Mouse (Mus musculus) spleen, postnatal 36 days (tissue): ENCODE data around the gene Rnase11.

Source experiments
- DNase-seq, 2 experiments: peaks; one replicate each; pipeline ENCODE4 v3.0.0; 2022; ENCODE audit warnings: low spot score in 2 of 2, mixed read lengths in 1 of 2

Gene Rnase11

DNA sequence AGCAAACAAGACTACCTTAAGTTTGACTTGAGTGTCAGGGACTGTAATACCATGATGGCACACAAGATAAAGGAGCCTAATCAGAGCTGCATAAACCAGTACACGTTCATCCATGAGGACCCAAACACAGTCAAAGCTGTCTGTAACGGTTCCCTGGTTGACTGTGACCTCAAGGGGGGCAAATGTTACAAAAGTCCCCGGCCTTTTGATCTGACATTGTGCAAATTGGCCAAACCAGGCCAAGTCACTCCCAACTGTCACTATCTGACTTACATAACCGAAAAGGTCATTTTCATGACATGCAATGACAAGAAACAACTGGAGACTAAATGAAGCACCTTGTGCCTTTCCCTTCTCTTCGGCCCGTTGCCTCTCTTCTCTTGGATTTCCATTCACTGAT is 40.4 kb downstream of the Rnase11 start:
- no peak for DNase-seq

DNA sequence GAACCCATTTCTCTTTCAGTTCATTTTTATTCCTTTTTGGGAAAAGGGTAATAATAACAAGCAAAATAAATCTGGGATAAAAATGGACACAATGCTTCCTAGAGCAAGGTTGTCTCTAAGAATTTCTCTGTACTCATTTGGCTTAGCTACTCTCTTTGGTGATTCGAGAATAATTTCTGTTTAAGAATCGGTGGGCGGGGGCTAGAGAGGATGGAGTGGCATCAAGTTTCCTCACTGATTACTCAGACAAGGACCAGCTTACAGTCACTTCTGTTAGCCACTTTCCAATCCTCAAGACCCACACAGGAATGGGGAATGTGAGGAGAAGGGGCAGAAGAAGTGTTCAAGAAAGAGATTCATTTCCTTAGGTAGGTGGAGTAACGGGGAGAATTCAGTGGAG is 41.2 kb downstream of the Rnase11 start:
- no peak for DNase-seq

DNA sequence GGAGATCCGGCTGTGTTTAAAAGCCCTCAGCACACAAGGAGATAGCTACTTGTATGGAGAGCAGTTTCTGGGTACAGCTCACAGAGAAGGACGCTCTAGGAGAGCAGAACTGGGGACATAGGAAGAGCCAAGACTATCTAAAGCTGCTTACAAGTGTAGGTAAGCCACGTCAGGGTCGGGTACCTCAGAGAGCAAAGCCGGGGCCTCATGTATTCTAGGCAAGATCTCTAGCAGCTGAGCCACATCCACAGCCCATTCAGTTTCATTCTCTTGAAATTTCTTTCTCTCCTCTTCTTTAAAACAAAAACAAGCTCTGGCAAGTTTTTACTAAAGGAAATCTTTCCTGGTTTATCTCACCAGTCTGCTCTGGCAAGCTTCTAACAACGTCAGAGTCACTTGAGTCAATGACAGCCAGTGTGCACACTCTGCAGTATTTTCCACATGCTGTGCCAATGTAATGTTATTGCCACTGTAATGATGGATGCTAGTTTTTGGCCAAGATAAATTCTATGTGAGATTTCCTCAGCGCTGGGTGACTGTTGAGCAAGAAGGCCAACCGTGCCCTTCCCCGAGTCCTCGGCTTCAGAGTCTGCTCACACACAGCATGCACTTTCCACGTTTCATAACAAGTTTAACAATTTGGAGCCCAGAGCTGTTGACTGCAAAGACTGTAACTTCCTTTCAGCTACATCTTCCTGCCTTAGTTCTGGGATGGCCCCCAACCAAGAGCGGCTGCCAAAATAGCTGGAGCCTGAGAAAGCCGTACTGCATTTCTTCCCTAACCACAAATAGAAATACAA is 41.8 kb downstream of the Rnase11 start:
- no peak for DNase-seq

DNA sequence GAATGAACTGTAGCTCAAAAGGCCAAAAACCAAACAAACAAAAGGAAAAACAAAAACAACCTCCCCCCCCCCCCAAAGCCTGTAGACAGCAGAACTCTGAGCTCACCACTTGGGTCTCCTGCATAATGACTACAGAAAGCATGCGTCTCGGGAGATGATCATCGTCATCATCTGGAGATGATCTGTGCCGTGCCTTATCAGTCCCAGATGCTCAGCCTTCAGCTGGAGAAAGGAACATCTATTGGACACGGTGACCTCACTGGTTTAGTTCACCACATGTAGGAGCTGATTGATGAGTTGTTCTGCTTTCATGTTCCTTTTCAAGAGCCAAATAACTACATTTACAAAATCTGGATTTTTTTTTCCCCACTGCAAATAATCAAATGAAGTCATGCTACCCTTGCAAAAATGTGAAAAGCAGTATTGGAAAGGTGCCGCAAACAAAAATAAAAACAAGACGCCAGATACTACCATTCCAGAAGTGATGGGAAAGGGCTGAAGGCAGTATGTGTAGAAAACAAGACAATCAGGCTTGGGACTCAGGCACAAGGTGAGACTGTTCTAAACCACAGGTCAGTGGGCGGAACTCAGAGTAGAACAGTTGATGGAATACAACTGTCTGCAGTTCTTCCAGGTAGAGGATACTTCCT is 42.7 kb downstream of the Rnase11 start, which contains the start of gene Rnase10:
Gene Rnase10 (plus strand): TSS at position 600 of the 650 bp plus-strand sequence.
- DNase-seq = no peak
